In the genomic region with DNA sequence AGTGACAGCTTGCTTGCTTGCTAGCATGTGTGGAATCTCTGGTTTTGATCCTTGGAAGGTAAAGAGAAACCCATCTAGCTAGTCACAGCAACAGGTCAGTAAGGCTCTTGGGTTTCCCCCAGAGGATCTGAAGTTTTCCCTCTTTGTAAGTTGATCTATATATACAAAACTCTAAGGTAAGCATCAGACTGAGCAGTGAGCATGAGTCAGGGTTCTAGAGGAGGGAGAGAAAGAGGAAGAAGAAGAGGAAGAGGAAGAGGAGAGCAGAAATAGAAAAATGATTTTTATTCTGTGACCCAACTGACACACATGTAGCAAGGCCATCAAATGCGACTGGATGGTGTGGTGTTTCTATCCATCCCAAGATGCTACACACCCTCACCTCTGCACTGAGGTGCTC, we compare ENCODE assay signal across 32 mouse cellular contexts.
"Had no signal": no experiment of that assay in that cellular context is flagged by ENCODE, and none has a peak within 500 bp of the region (broad histone marks: within the 10 kb centered on the region; RNA-seq: fewer than 3 reads in every experiment).

No protein-coding gene starts in this region.

- DNase-seq: left cerebral cortex, postnatal 4 days; liver; liver, embryonic 13.5 days; liver, postnatal 0 days; lung, adult 18-20 months; lung, adult 2 months; lung, embryonic 14.5 days; lung, postnatal 10 days; lung, postnatal 14 days; lung, postnatal 36 days; lung, postnatal 4 days; midbrain, embryonic 14.5 days had no signal

- H3K4me3 ChIP-seq: limb, embryonic 10.5 days; limb, embryonic 12.5 days; limb, embryonic 13.5 days; limb, embryonic 15.5 days; liver, embryonic 12.5 days; liver, embryonic 13.5 days; liver, embryonic 15.5 days; lung, embryonic 15.5 days; megakaryocyte, embryonic 14.5 days; midbrain, embryonic 10.5 days; midbrain, embryonic 12.5 days; midbrain, embryonic 13.5 days; midbrain, embryonic 15.5 days; myocyte; neural tube, embryonic 12.5 days had no signal

- H3K27me3 ChIP-seq: limb, embryonic 12.5 days; limb, embryonic 15.5 days; liver, embryonic 15.5 days; lung, embryonic 15.5 days; midbrain, embryonic 12.5 days; midbrain, embryonic 15.5 days; neural tube, embryonic 12.5 days had no signal

- H3K9ac ChIP-seq: limb, embryonic 12.5 days; limb, embryonic 13.5 days; limb, embryonic 15.5 days; liver, embryonic 12.5 days; liver, embryonic 13.5 days; liver, embryonic 14.5 days; liver, embryonic 15.5 days; liver, postnatal 0 days; lung, embryonic 14.5 days; lung, embryonic 15.5 days; midbrain, embryonic 12.5 days; midbrain, embryonic 13.5 days; midbrain, embryonic 15.5 days; neural tube, embryonic 12.5 days had no signal

- H3K27ac ChIP-seq: limb, embryonic 10.5 days; limb, embryonic 12.5 days; limb, embryonic 13.5 days; limb, embryonic 15.5 days; liver, embryonic 12.5 days; liver, embryonic 13.5 days; liver, embryonic 14.5 days; liver, embryonic 15.5 days; lung, embryonic 15.5 days; macrophage; midbrain, embryonic 10.5 days; midbrain, embryonic 12.5 days; midbrain, embryonic 13.5 days; midbrain, embryonic 15.5 days; neural tube, embryonic 12.5 days had no signal

- H3K36me3 ChIP-seq: limb, embryonic 12.5 days; limb, embryonic 13.5 days; limb, embryonic 15.5 days; liver, embryonic 12.5 days; liver, embryonic 13.5 days; liver, embryonic 15.5 days; lung, embryonic 15.5 days; midbrain, embryonic 10.5 days; midbrain, embryonic 12.5 days; midbrain, embryonic 13.5 days; midbrain, embryonic 15.5 days; neural tube, embryonic 12.5 days had no signal

- H3K9me3 ChIP-seq: limb, embryonic 10.5 days; limb, embryonic 12.5 days; limb, embryonic 13.5 days; limb, embryonic 15.5 days; liver, embryonic 12.5 days; liver, embryonic 13.5 days; liver, embryonic 15.5 days; lung, embryonic 15.5 days; megakaryocyte, embryonic 14.5 days; midbrain, embryonic 10.5 days; midbrain, embryonic 12.5 days; midbrain, embryonic 13.5 days; midbrain, embryonic 15.5 days; neural tube, embryonic 12.5 days had no signal

- H3K4me1 ChIP-seq: limb, embryonic 12.5 days; limb, embryonic 13.5 days; limb, embryonic 15.5 days; liver, embryonic 12.5 days; liver, embryonic 13.5 days; liver, embryonic 15.5 days; midbrain, embryonic 12.5 days; midbrain, embryonic 13.5 days; midbrain, embryonic 15.5 days; neural tube, embryonic 12.5 days had no signal

- H3K4me2 ChIP-seq: limb, embryonic 12.5 days; limb, embryonic 13.5 days; limb, embryonic 15.5 days; liver, embryonic 11.5 days; liver, embryonic 12.5 days; liver, embryonic 13.5 days; liver, embryonic 15.5 days; lung, embryonic 14.5 days; lung, embryonic 15.5 days; midbrain, embryonic 11.5 days; midbrain, embryonic 12.5 days; midbrain, embryonic 13.5 days; midbrain, embryonic 15.5 days; neural tube, embryonic 12.5 days had no signal

- ATAC-seq: liver, embryonic 12.5 days; liver, postnatal 0 days; lung, postnatal 0 days; midbrain, embryonic 13.5 days; midbrain, embryonic 15.5 days; midbrain, embryonic 16.5 days had no signal
